Mouse (Mus musculus): ENCODE measurements around the gene Gpkow. TPM values are rescaled to one million over a fixed set of nuclear protein-coding genes. Genes with fewer than 3 reads are reported as not detected.
A peak's percentile ranks its signal among the peaks of the same experiment; 100 is the strongest.
"Not testable (repeated sequence)": the region's sequence is repeated elsewhere in the genome, so short reads cannot be mapped to it uniquely, and the experiment has no call there.

The Gpkow gene
- total and polyA plus RNA-seq, 3 experiments: 9.3 to 32.2 (median 14.6) TPM

- dilution Hi-C loops (cut with MboI; ENCODE audit: extremely low pct_ligation_motif_present, extremely low pct_unique_long_range_greater_than_20kb, low sequenced_read_pairs); in situ Hi-C loops (cut with MboI; ENCODE audit: low pct_ligation_motif_present, low pct_unique_long_range_greater_than_20kb, low sequenced_read_pairs); H3K79me2 ChIP-seq (replicated peaks; ENCODE audit: control insufficient read depth, extremely low read depth, insufficient read depth, poor library complexity, severe bottlenecking); H3K27ac ChIP-seq (ENCODE audit: insufficient read depth, low read depth); H3K36me3 ChIP-seq (replicated peaks in 1 of 2; ENCODE audit: control insufficient read depth in 1 of 2, insufficient read depth in 1 of 2, low read length in 1 of 2); H3K4me3 ChIP-seq (replicated peaks in 1 of 3; ENCODE audit: low read depth in 2 of 3, low read length in 2 of 3, poor library complexity in 1 of 3); H3K4me2 ChIP-seq (ENCODE audit: insufficient read depth, low read depth, poor library complexity, severe bottlenecking); H3K9me3 ChIP-seq (replicated peaks; ENCODE audit: low read length); H3K9ac ChIP-seq (ENCODE audit: insufficient read depth, low read depth); DNase-seq (ENCODE audit: extremely low read depth); H3K27me3 ChIP-seq (replicated peaks): not testable (repeated sequence)
- H3K4me1 ChIP-seq (ENCODE audit: control insufficient read depth in 1 of 2, insufficient read depth in 2 of 2): peaks cover 0 to 11% of the 10 kb centered on the region in 2 experiments; a peak in 3 of 4 replicates
- peak; percentile 9 for TF ChIP-seq RAD21 (IDR thresholded peaks at IDR 0.05; ENCODE audit: low read depth, low read length)
- peak in 1 of 2 experiments; percentile 42; a peak in 2 of 4 replicates for TF ChIP-seq CTCF (conservative IDR thresholded peaks at IDR 0.05 in 1 of 2, IDR thresholded peaks at IDR 0.05 in 1 of 2; ENCODE audit: low read depth in 2 of 2, low read length in 2 of 2)
Observed at GRCm38 (mm10) chrX:7753627-7754026, 56.7 kb downstream of the Gpkow start.

Other genes with a start within 250 kb of the Gpkow start
Only the 20 nearest of the 24 such genes appear.
- gene Foxp3, start 123.5 kb upstream of the Gpkow start, total RNA-seq (2012; rRNA removed): 0.38 and 0.55 TPM in 2 replicates
- not detected in 2 replicates for gene Foxp3, start 123.5 kb upstream of the Gpkow start, total RNA-seq (2014; rRNA removed)
- gene Foxp3, start 123.5 kb upstream of the Gpkow start, polyA plus RNA-seq (2012; ENCODE audit: insufficient read length, low read depth): 0.21 and 0.40 TPM in 2 replicates
- gene Ppp1r3f, start 122.8 kb upstream of the Gpkow start, total RNA-seq (2012; rRNA removed): 0.29 and 0.51 TPM in 2 replicates
- gene Ppp1r3f, start 122.8 kb upstream of the Gpkow start, total RNA-seq (2014; rRNA removed): 0.13 TPM in 1 of 2 replicates, not detected in the other
- gene Ppp1r3f, start 122.8 kb upstream of the Gpkow start, polyA plus RNA-seq (2012; ENCODE audit: insufficient read length, low read depth): 0.16 and 0.57 TPM in 2 replicates
- 32.4 and 34.7 TPM in 2 replicates for gene Ccdc22, start 91.6 kb upstream of the Gpkow start, total RNA-seq (2012; rRNA removed)
- 24.4 and 26.0 TPM in 2 replicates for gene Ccdc22, start 91.6 kb upstream of the Gpkow start, total RNA-seq (2014; rRNA removed)
- gene Ccdc22, start 91.6 kb upstream of the Gpkow start, polyA plus RNA-seq (2012; ENCODE audit: insufficient read length, low read depth): 23.9 and 26.2 TPM in 2 replicates
- 0.17 and 0.21 TPM in 2 replicates for gene Cacna1f, start 90.0 kb upstream of the Gpkow start, total RNA-seq (2012; rRNA removed)
- not detected in 2 replicates for gene Cacna1f, start 90.0 kb upstream of the Gpkow start, total RNA-seq (2014; rRNA removed)
- 0.07 TPM in 1 of 2 replicates, not detected in the other for gene Cacna1f, start 90.0 kb upstream of the Gpkow start, polyA plus RNA-seq (2012; ENCODE audit: insufficient read length, low read depth)
- 0.80 and 1.2 TPM in 2 replicates for gene Syp, start 58.7 kb upstream of the Gpkow start, total RNA-seq (2012; rRNA removed)
- gene Syp, start 58.7 kb upstream of the Gpkow start, total RNA-seq (2014; rRNA removed): 0.27 TPM in 2 replicates
- 0.65 and 0.74 TPM in 2 replicates for gene Syp, start 58.7 kb upstream of the Gpkow start, polyA plus RNA-seq (2012; ENCODE audit: insufficient read length, low read depth)
- 3.9 and 4.5 TPM in 2 replicates for gene Prickle3, start 39.9 kb upstream of the Gpkow start, total RNA-seq (2012; rRNA removed)
- gene Prickle3, start 39.9 kb upstream of the Gpkow start, total RNA-seq (2014; rRNA removed): 2.2 and 2.3 TPM in 2 replicates
- 12.5 and 13.7 TPM in 2 replicates for gene Prickle3, start 39.9 kb upstream of the Gpkow start, polyA plus RNA-seq (2012; ENCODE audit: insufficient read length, low read depth)
- gene Plp2, start 25.7 kb upstream of the Gpkow start, total RNA-seq (2012; rRNA removed): 163 and 183 TPM in 2 replicates
- gene Plp2, start 25.7 kb upstream of the Gpkow start, total RNA-seq (2014; rRNA removed): 144 and 173 TPM in 2 replicates
- 207 and 247 TPM in 2 replicates for gene Plp2, start 25.7 kb upstream of the Gpkow start, polyA plus RNA-seq (2012; ENCODE audit: insufficient read length, low read depth)
- 0.13 TPM in 1 of 2 replicates, not detected in the other for gene Magix, start 15.9 kb upstream of the Gpkow start, total RNA-seq (2012; rRNA removed)
- not detected in 2 replicates for gene Magix, start 15.9 kb upstream of the Gpkow start, total RNA-seq (2014; rRNA removed)
- not detected in 2 replicates for gene Magix, start 15.9 kb upstream of the Gpkow start, polyA plus RNA-seq (2012; ENCODE audit: insufficient read length, low read depth)
- gene Wdr45, start 17.2 kb downstream of the Gpkow start, total RNA-seq (2012; rRNA removed): 13.9 and 21.4 TPM in 2 replicates
- gene Wdr45, start 17.2 kb downstream of the Gpkow start, total RNA-seq (2014; rRNA removed): 19.4 and 24.1 TPM in 2 replicates
- 18.0 and 21.7 TPM in 2 replicates for gene Wdr45, start 17.2 kb downstream of the Gpkow start, polyA plus RNA-seq (2012; ENCODE audit: insufficient read length, low read depth)
- 0.47 TPM in 1 of 2 replicates, not detected in the other for gene Gm45208, start 25.1 kb downstream of the Gpkow start, total RNA-seq (2012; rRNA removed)
- not detected in 2 replicates for gene Gm45208, start 25.1 kb downstream of the Gpkow start, total RNA-seq (2014; rRNA removed)
- 13.0 and 13.1 TPM in 2 replicates for gene Gm45208, start 25.1 kb downstream of the Gpkow start, polyA plus RNA-seq (2012; ENCODE audit: insufficient read length, low read depth)
- gene Praf2, start 31.3 kb downstream of the Gpkow start, total RNA-seq (2012; rRNA removed): 41.8 and 49.1 TPM in 2 replicates
- 25.7 and 26.9 TPM in 2 replicates for gene Praf2, start 31.3 kb downstream of the Gpkow start, total RNA-seq (2014; rRNA removed)
- 40.5 and 40.6 TPM in 2 replicates for gene Praf2, start 31.3 kb downstream of the Gpkow start, polyA plus RNA-seq (2012; ENCODE audit: insufficient read length, low read depth)
- gene Ccdc120, start 53.8 kb downstream of the Gpkow start, total RNA-seq (2012; rRNA removed): 3.6 and 6.9 TPM in 2 replicates
- gene Ccdc120, start 53.8 kb downstream of the Gpkow start, total RNA-seq (2014; rRNA removed): 3.5 and 4.4 TPM in 2 replicates
- gene Ccdc120, start 53.8 kb downstream of the Gpkow start, polyA plus RNA-seq (2012; ENCODE audit: insufficient read length, low read depth): 6.9 and 9.0 TPM in 2 replicates
- 12.9 and 15.9 TPM in 2 replicates for gene Tfe3, start 65.4 kb downstream of the Gpkow start, total RNA-seq (2012; rRNA removed)
- 6.7 and 8.3 TPM in 2 replicates for gene Tfe3, start 65.4 kb downstream of the Gpkow start, total RNA-seq (2014; rRNA removed)
- 26.0 TPM in 2 replicates for gene Tfe3, start 65.4 kb downstream of the Gpkow start, polyA plus RNA-seq (2012; ENCODE audit: insufficient read length, low read depth)
- gene Gripap1, start 92.6 kb downstream of the Gpkow start, total RNA-seq (2012; rRNA removed): 25.5 and 27.1 TPM in 2 replicates
- gene Gripap1, start 92.6 kb downstream of the Gpkow start, total RNA-seq (2014; rRNA removed): 15.7 and 19.9 TPM in 2 replicates
- 49.4 and 53.1 TPM in 2 replicates for gene Gripap1, start 92.6 kb downstream of the Gpkow start, polyA plus RNA-seq (2012; ENCODE audit: insufficient read length, low read depth)
- 0.38 and 0.51 TPM in 2 replicates for gene Kcnd1, start 125.2 kb downstream of the Gpkow start, total RNA-seq (2012; rRNA removed)
- gene Kcnd1, start 125.2 kb downstream of the Gpkow start, total RNA-seq (2014; rRNA removed): 0.57 and 0.63 TPM in 2 replicates
- 3.1 and 3.4 TPM in 2 replicates for gene Kcnd1, start 125.2 kb downstream of the Gpkow start, polyA plus RNA-seq (2012; ENCODE audit: insufficient read length, low read depth)
- 46.6 and 67.8 TPM in 2 replicates for gene Otud5, start 144.2 kb downstream of the Gpkow start, total RNA-seq (2012; rRNA removed)
- 58.0 and 61.5 TPM in 2 replicates for gene Otud5, start 144.2 kb downstream of the Gpkow start, total RNA-seq (2014; rRNA removed)
- gene Otud5, start 144.2 kb downstream of the Gpkow start, polyA plus RNA-seq (2012; ENCODE audit: insufficient read length, low read depth): 92.7 and 101 TPM in 2 replicates
- 102 and 177 TPM in 2 replicates for gene Pim2, start 181.1 kb downstream of the Gpkow start, total RNA-seq (2012; rRNA removed)
- 91.7 and 119 TPM in 2 replicates for gene Pim2, start 181.1 kb downstream of the Gpkow start, total RNA-seq (2014; rRNA removed)
- 146 and 171 TPM in 2 replicates for gene Pim2, start 181.1 kb downstream of the Gpkow start, polyA plus RNA-seq (2012; ENCODE audit: insufficient read length, low read depth)
- gene Slc35a2, start 186.9 kb downstream of the Gpkow start, total RNA-seq (2012; rRNA removed): 28.8 and 30.6 TPM in 2 replicates
- 15.2 and 21.2 TPM in 2 replicates for gene Slc35a2, start 186.9 kb downstream of the Gpkow start, total RNA-seq (2014; rRNA removed)
- 25.5 and 26.4 TPM in 2 replicates for gene Slc35a2, start 186.9 kb downstream of the Gpkow start, polyA plus RNA-seq (2012; ENCODE audit: insufficient read length, low read depth)
- gene Pqbp1, start 202.1 kb downstream of the Gpkow start, total RNA-seq (2012; rRNA removed): 94.3 and 103 TPM in 2 replicates
- gene Pqbp1, start 202.1 kb downstream of the Gpkow start, total RNA-seq (2014; rRNA removed): 96.6 and 101 TPM in 2 replicates
- 119 and 130 TPM in 2 replicates for gene Pqbp1, start 202.1 kb downstream of the Gpkow start, polyA plus RNA-seq (2012; ENCODE audit: insufficient read length, low read depth)
- 37.6 and 38.8 TPM in 2 replicates for gene Timm17b, start 202.2 kb downstream of the Gpkow start, total RNA-seq (2012; rRNA removed)
- 25.8 and 33.1 TPM in 2 replicates for gene Timm17b, start 202.2 kb downstream of the Gpkow start, total RNA-seq (2014; rRNA removed)
- gene Timm17b, start 202.2 kb downstream of the Gpkow start, polyA plus RNA-seq (2012; ENCODE audit: insufficient read length, low read depth): 75.9 and 76.7 TPM in 2 replicates

Measured in CH12.LX (cell line).